Mouse (Mus musculus): Measurements from ENCODE around the gene Abhd16b. TPM values are rescaled to one million over a fixed set of nuclear protein-coding genes. Genes with fewer than 3 reads are reported as not detected.

Gene Abhd16b
- polyA plus RNA-seq, 1 experiment: not detected

GRCm38 (mm10) chr2:181498644-181499043 lies 5.6 kb downstream of the Abhd16b start:
- H3K27me3 ChIP-seq (ENCODE audit: control insufficient read depth, insufficient read depth, low read length): no peaks in the 10 kb centered on the region
- H3K4me3 ChIP-seq (replicated peaks; ENCODE audit: insufficient read depth, low read depth, low read length): no peak overlapping the region
- peaks cover 11% of the 10 kb centered on the region for H3K4me1 ChIP-seq (ENCODE audit: control insufficient read depth, insufficient read depth, low read length)
- TF ChIP-seq CTCF (IDR thresholded peaks at IDR 0.05; ENCODE audit: borderline replicate concordance, insufficient read depth, low read depth, low read length) (no peak), POLR2A (IDR thresholded peaks at IDR 0.05; ENCODE audit: borderline replicate concordance, insufficient read depth, low read length) (no peak)
- WGBS: 55% methylated on average over 4 of the region's 4 CpGs
- no peak overlapping the region for H3K27ac ChIP-seq (ENCODE audit: insufficient read depth, low read length)
- no peak for DNase-seq

GRCm38 (mm10) chr2:181509191-181509590 lies 16.2 kb downstream of the Abhd16b start:
- no peak for DNase-seq
- no peaks in the 10 kb centered on the region for H3K27me3 ChIP-seq (ENCODE audit: control insufficient read depth, insufficient read depth, low read length)
- TF ChIP-seq POLR2A (IDR thresholded peaks at IDR 0.05; ENCODE audit: borderline replicate concordance, insufficient read depth, low read length) (no peak), CTCF (IDR thresholded peaks at IDR 0.05; ENCODE audit: borderline replicate concordance, insufficient read depth, low read depth, low read length) (no peak)
- no peak overlapping the region for H3K4me3 ChIP-seq (replicated peaks; ENCODE audit: insufficient read depth, low read depth, low read length)
- no peak overlapping the region for H3K27ac ChIP-seq (ENCODE audit: insufficient read depth, low read length)
- WGBS: 93% methylated on average over 2 of the region's 2 CpGs
- no peaks in the 10 kb centered on the region for H3K4me1 ChIP-seq (ENCODE audit: control insufficient read depth, insufficient read depth, low read length)

GRCm38 (mm10) chr2:181511231-181511630 lies 18.2 kb downstream of the Abhd16b start:
- H3K4me1 ChIP-seq (ENCODE audit: control insufficient read depth, insufficient read depth, low read length): no peaks in the 10 kb centered on the region
- H3K27ac ChIP-seq (ENCODE audit: insufficient read depth, low read length): no peak overlapping the region
- no peak overlapping the region for H3K4me3 ChIP-seq (replicated peaks; ENCODE audit: insufficient read depth, low read depth, low read length)
- 91% methylated on average over 8 of the region's 8 CpGs for WGBS
- TF ChIP-seq POLR2A (IDR thresholded peaks at IDR 0.05; ENCODE audit: borderline replicate concordance, insufficient read depth, low read length) (no peak), CTCF (IDR thresholded peaks at IDR 0.05; ENCODE audit: borderline replicate concordance, insufficient read depth, low read depth, low read length) (no peak)
- DNase-seq: no peak
- no peaks in the 10 kb centered on the region for H3K27me3 ChIP-seq (ENCODE audit: control insufficient read depth, insufficient read depth, low read length)

- no peaks in the 10 kb centered on the region for H3K27me3 ChIP-seq (ENCODE audit: control insufficient read depth, insufficient read depth, low read length)
- WGBS: 79% methylated on average over 3 of the region's 3 CpGs
Observed at GRCm38 (mm10) chr2:181519201-181519600, 26.2 kb downstream of the Abhd16b start.

GRCm38 (mm10) chr2:181520118-181520935 lies 27.3 kb downstream of the Abhd16b start, which contains the start of gene Dnajc5:
Dnajc5 (plus strand) TSS chr2:181520485.
- TF ChIP-seq CTCF (IDR thresholded peaks at IDR 0.05; ENCODE audit: borderline replicate concordance, insufficient read depth, low read depth, low read length) (no peak), POLR2A (IDR thresholded peaks at IDR 0.05; ENCODE audit: borderline replicate concordance, insufficient read depth, low read length) (peak; percentile 66; the same call in 1 of the 2 replicates)
- WGBS: under 1% methylated on average over 74 of the region's 74 CpGs
- no peaks in the 10 kb centered on the region for H3K27me3 ChIP-seq (ENCODE audit: control insufficient read depth, insufficient read depth, low read length)

More at GRCm38 (mm10) chr2:181519201-181519600, 26.2 kb downstream of the Abhd16b start:
- TF ChIP-seq CTCF (IDR thresholded peaks at IDR 0.05; ENCODE audit: borderline replicate concordance, insufficient read depth, low read depth, low read length): no peak
- no peak for TF ChIP-seq POLR2A (IDR thresholded peaks at IDR 0.05; ENCODE audit: borderline replicate concordance, insufficient read depth, low read length)
- no peak overlapping the region for H3K27ac ChIP-seq (ENCODE audit: insufficient read depth, low read length)
- no peak for DNase-seq
- H3K4me3 ChIP-seq (replicated peaks; ENCODE audit: insufficient read depth, low read depth, low read length): no peak overlapping the region
- H3K4me1 ChIP-seq (ENCODE audit: control insufficient read depth, insufficient read depth, low read length): peaks cover 3% of the 10 kb centered on the region; the same call in 1 of the 2 replicates

GRCm38 (mm10) chr2:181520936-181521227 lies 27.9 kb downstream of the Abhd16b start:
- Histone ChIP-seq H3K4me1 (ENCODE audit: control insufficient read depth, insufficient read depth, low read length) (peaks cover 3% of the 10 kb centered on the region; the same call in 1 of the 2 replicates), H3K27ac (ENCODE audit: insufficient read depth, low read length) (peak overlapping the region; percentile 74), H3K27me3 (ENCODE audit: control insufficient read depth, insufficient read depth, low read length) (no peaks in the 10 kb centered on the region), H3K4me3 (replicated peaks; ENCODE audit: insufficient read depth, low read depth, low read length) (peak overlapping the region; percentile 67)
- no peak for TF ChIP-seq POLR2A (IDR thresholded peaks at IDR 0.05; ENCODE audit: borderline replicate concordance, insufficient read depth, low read length)
- no peak for TF ChIP-seq CTCF (IDR thresholded peaks at IDR 0.05; ENCODE audit: borderline replicate concordance, insufficient read depth, low read depth, low read length)
- DNase-seq: no peak
- WGBS: 1% methylated on average over 17 of the region's 17 CpGs

More at GRCm38 (mm10) chr2:181520118-181520935, 27.3 kb downstream of the Abhd16b start, which contains the start of gene Dnajc5:
- Histone ChIP-seq H3K4me1 (ENCODE audit: control insufficient read depth, insufficient read depth, low read length) (peaks cover 3% of the 10 kb centered on the region; the same call in 1 of the 2 replicates), H3K4me3 (replicated peaks; ENCODE audit: insufficient read depth, low read depth, low read length) (peak within 1 kb of the TSS; percentile 67), H3K27ac (ENCODE audit: insufficient read depth, low read length) (peak within 1 kb of the TSS; percentile 74)
- peak; percentile 98 to 99 for DNase-seq

- TF ChIP-seq POLR2A (IDR thresholded peaks at IDR 0.05; ENCODE audit: borderline replicate concordance, insufficient read depth, low read length) (no peak), CTCF (IDR thresholded peaks at IDR 0.05; ENCODE audit: borderline replicate concordance, insufficient read depth, low read depth, low read length) (no peak)
- Histone ChIP-seq H3K27ac (ENCODE audit: insufficient read depth, low read length) (no peak overlapping the region), H3K4me3 (replicated peaks; ENCODE audit: insufficient read depth, low read depth, low read length) (peak overlapping the region; percentile 67), H3K27me3 (ENCODE audit: control insufficient read depth, insufficient read depth, low read length) (no peaks in the 10 kb centered on the region), H3K4me1 (ENCODE audit: control insufficient read depth, insufficient read depth, low read length) (peaks cover 3% of the 10 kb centered on the region; the same call in 1 of the 2 replicates)
- no peak for DNase-seq
- 28% methylated on average over 10 of the region's 10 CpGs for WGBS
Observed at GRCm38 (mm10) chr2:181521491-181521890, 28.5 kb downstream of the Abhd16b start.

- peaks cover 3% of the 10 kb centered on the region; the same call in 1 of the 2 replicates for H3K4me1 ChIP-seq (ENCODE audit: control insufficient read depth, insufficient read depth, low read length)
- H3K27ac ChIP-seq (ENCODE audit: insufficient read depth, low read length): no peak overlapping the region
- 66% methylated on average over 5 of the region's 5 CpGs for WGBS
- no peak for TF ChIP-seq POLR2A (IDR thresholded peaks at IDR 0.05; ENCODE audit: borderline replicate concordance, insufficient read depth, low read length)
- peak; percentile 52 for TF ChIP-seq CTCF (IDR thresholded peaks at IDR 0.05; ENCODE audit: borderline replicate concordance, insufficient read depth, low read depth, low read length)
- H3K27me3 ChIP-seq (ENCODE audit: control insufficient read depth, insufficient read depth, low read length): no peaks in the 10 kb centered on the region
- no peak overlapping the region for H3K4me3 ChIP-seq (replicated peaks; ENCODE audit: insufficient read depth, low read depth, low read length)
- peak; percentile 27 to 36 for DNase-seq
Observed at GRCm38 (mm10) chr2:181522811-181523210, 29.8 kb downstream of the Abhd16b start.
